In the genomic region with DNA sequence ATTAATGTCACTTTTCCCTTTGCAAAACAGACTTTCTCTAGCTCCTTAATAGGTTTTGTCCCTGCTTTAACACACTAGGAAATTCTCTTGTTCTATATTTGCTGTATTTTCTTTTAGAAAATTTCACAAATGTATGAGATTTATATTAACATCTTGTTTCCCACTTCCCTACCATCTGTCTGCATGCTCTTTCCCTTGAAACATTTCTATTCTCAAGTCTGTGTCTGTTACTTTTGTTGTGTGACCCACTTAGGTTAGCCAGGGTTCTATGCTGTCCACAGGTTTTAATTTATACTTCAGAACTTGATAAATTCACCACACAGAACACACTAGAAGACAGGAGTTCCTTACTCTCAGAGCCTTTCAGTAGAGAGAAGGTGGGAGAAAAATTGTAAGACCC, we compare ENCODE assay signal across 21 mouse cellular contexts.
DNase-seq lines count a peak whose midpoint lies in the region; ATAC-seq lines count a peak whose summit lies in the region.
"Had no signal": no experiment of that assay in that cellular context is flagged by ENCODE, and none has a peak within 500 bp of the region (broad histone marks: within the 10 kb centered on the region; RNA-seq: fewer than 3 reads in every experiment).

No protein-coding gene starts in this region.

- peak; percentile 96 for ATAC-seq in frontal cortex, adult (ENCODE audit: low TSS enrichment)
- ATAC-seq: activated CD4-positive, CD25-positive, alpha-beta regulatory T cell, adult 4 months; CD4-positive, CD25-positive, alpha-beta regulatory T cell, adult 4 months; Patski had no signal

- DNase-seq in frontal cortex, postnatal 10 days (ENCODE audit: low spot score in 2 of 2), result no peak
- peak; percentile 4 for DNase-seq in right cerebral cortex, adult 18-20 months
- DNase-seq in right cerebral cortex, postnatal 10 days (ENCODE audit: low spot score in 2 of 2), result no peak
- peak; percentile 41 for DNase-seq in brain, adult 2 months (ENCODE audit: low read depth, low spot score)
- DNase-seq in telencephalon, adult 2 months (ENCODE audit: low read depth, low spot score), result peak; percentile 58
- no peak for DNase-seq in layer of hippocampus, postnatal 25 days (ENCODE audit: extremely low spot score in 1 of 2, low spot score in 1 of 2)
- DNase-seq in natural killer cell, adult 2 months (ENCODE audit: low spot score in 2 of 2), result no peak
- DNase-seq: adrenal gland, adult 2 months; adrenal gland, adult 8-10 months; adrenal gland, postnatal 10 days; adrenal gland, postnatal 14 days; adrenal gland, postnatal 25 days; adrenal gland, postnatal 36 days; B cell, adult 2 months; cerebellum, adult 11 months; cerebellum, adult 11-12 months; cerebellum, adult 18-20 months had no signal

Comparison
In these comparisons a context has a peak if more than half of its experiments do, and no peak if none do; other contexts are left out.
1. DNase-seq: peak in right cerebral cortex, adult 18-20 months (single experiment), brain, adult 2 months (single experiment) and telencephalon, adult 2 months (single experiment); none in frontal cortex, postnatal 10 days (0 of 2), right cerebral cortex, postnatal 10 days (0 of 2), layer of hippocampus, postnatal 25 days (0 of 2) and natural killer cell, adult 2 months (0 of 2).